Mouse (Mus musculus) embryonic facial prominence, embryonic 12.5 days (tissue): ENCODE data around the gene 4933424G06Rik. TPM values are rescaled to one million over a fixed set of nuclear protein-coding genes. Genes with fewer than 3 reads are reported as not detected.

Experiments used
- ATAC-seq: fragments of 200-750 bp; cut with Nextera tagmentation; 2 replicates; pipeline ENCODE4 v1.8.0; 2017; ENCODE audit not compliant: insufficient number of reproducible peaks, insufficient read depth, low FRiP score, low TSS enrichment
- H3K27ac ChIP-seq: fragments of 300-500 bp; sonication (generic); 2 replicates; pipeline ENCODE4 v1.5.1; 2016; ENCODE audit warnings: mild to moderate bottlenecking
- H3K27me3 ChIP-seq: fragments of 300-500 bp; sonication (generic); 2 replicates; pipeline ENCODE4 v1.6.1; 2016; ENCODE audit warnings: mild to moderate bottlenecking, moderate library complexity
- H3K36me3 ChIP-seq: fragments of 300-500 bp; sonication (generic); 2 replicates; pipeline ENCODE4 v1.6.1; 2016; ENCODE audit warnings: mild to moderate bottlenecking
- H3K4me1 ChIP-seq: fragments of 300-500 bp; sonication (generic); 2 replicates; pipeline ENCODE4 v1.6.1; 2016
- H3K4me2 ChIP-seq: fragments of 300-500 bp; sonication (generic); replicated peaks from 2 replicates; pipeline ENCODE4 v1.6.1; 2016; ENCODE audit warnings: mild to moderate bottlenecking, moderate library complexity
- H3K4me3 ChIP-seq: fragments of 300-500 bp; sonication (generic); 2 replicates; pipeline ENCODE4 v1.5.1; 2016; ENCODE audit warnings: mild to moderate bottlenecking
- H3K9ac ChIP-seq: fragments of 300-500 bp; sonication (generic); 2 replicates; pipeline ENCODE4 v1.6.1; 2016; ENCODE audit warnings: mild to moderate bottlenecking, moderate library complexity
- H3K9me3 ChIP-seq: fragments of 300-500 bp; sonication (generic); 2 replicates; pipeline ENCODE4 v1.6.1; 2016; ENCODE audit warnings: mild to moderate bottlenecking, moderate library complexity
- WGBS: fragments of 180-500 bp; shearing (Covaris S2); methylation state at CpG from one replicate; pipeline ENCODE4 v1.1.7; 2016; 5-methylcytosine and 5-hydroxymethylcytosine counted together
- polyA plus RNA-seq: library from polyadenylated mRNA; unstranded; fragments of >200 nt; fragmentation: Nextera tagmentation; extraction: Ambion mirVana; gene quantifications from 2 replicates; pipeline ENCODE4 v1.2.1, GENCODE M21; 2016

Gene 4933424G06Rik
- polyA plus RNA-seq, 1 experiment from 2014 or later, result not detected

GRCm38 (mm10) chr1:36758553-36758952, 48.6 kb downstream of the 4933424G06Rik start:
- no peak for ATAC-seq
- Histone ChIP-seq H3K4me3 (no peak overlapping the region), H3K27me3 (no peaks in the 10 kb centered on the region), H3K4me2 (no peak overlapping the region), H3K9me3 (no peaks in the 10 kb centered on the region), H3K4me1 (no peaks in the 10 kb centered on the region), H3K36me3 (no peaks in the 10 kb centered on the region), H3K9ac (no peak overlapping the region), H3K27ac (no peak overlapping the region)
- 83% methylated on average over 9 of the region's 9 CpGs for WGBS

GRCm38 (mm10) chr1:36759076-36759475, 49.1 kb downstream of the 4933424G06Rik start:
- H3K4me3 ChIP-seq, result no peak overlapping the region
- H3K27ac ChIP-seq, result no peak overlapping the region
- no peaks in the 10 kb centered on the region for H3K27me3 ChIP-seq
- no peaks in the 10 kb centered on the region for H3K36me3 ChIP-seq
- H3K4me1 ChIP-seq, result no peaks in the 10 kb centered on the region
- no peak overlapping the region for H3K9ac ChIP-seq
- WGBS, result 88% methylated on average over 18 of the region's 18 CpGs
- no peak for ATAC-seq
- H3K4me2 ChIP-seq, result no peak overlapping the region
- no peaks in the 10 kb centered on the region for H3K9me3 ChIP-seq

GRCm38 (mm10) chr1:36760401-36760800, 50.5 kb downstream of the 4933424G06Rik start:
- 81% methylated on average over 9 of the region's 9 CpGs for whole genome bisulfite sequencing
- H3K36me3 ChIP-seq, result no peaks in the 10 kb centered on the region
- no peak for ATAC-seq
- H3K27ac ChIP-seq, result no peak overlapping the region
- H3K4me2 ChIP-seq, result no peak overlapping the region
- H3K4me1 ChIP-seq, result no peaks in the 10 kb centered on the region
- H3K4me3 ChIP-seq, result no peak overlapping the region
- no peak overlapping the region for H3K9ac ChIP-seq
- no peaks in the 10 kb centered on the region for H3K27me3 ChIP-seq
- no peaks in the 10 kb centered on the region for H3K9me3 ChIP-seq

GRCm38 (mm10) chr1:36761061-36761460, 51.1 kb downstream of the 4933424G06Rik start:
- no peak overlapping the region for H3K9ac ChIP-seq
- no peaks in the 10 kb centered on the region for H3K27me3 ChIP-seq
- H3K36me3 ChIP-seq, result no peaks in the 10 kb centered on the region
- H3K4me1 ChIP-seq, result no peaks in the 10 kb centered on the region
- no peak for ATAC-seq
- H3K9me3 ChIP-seq, result no peaks in the 10 kb centered on the region
- no peak overlapping the region for H3K27ac ChIP-seq
- H3K4me3 ChIP-seq, result no peak overlapping the region
- no peak overlapping the region for H3K4me2 ChIP-seq
- 82% methylated on average over 8 of the region's 8 CpGs for whole genome bisulfite sequencing

GRCm38 (mm10) chr1:36761568-36761967, 51.6 kb downstream of the 4933424G06Rik start, which contains the start of gene Zap70:
Gene Zap70, plus strand, starts transcription at chr1:36761798.
- Histone ChIP-seq H3K4me2 (no peak within 1 kb of the TSS), H3K9me3 (no peaks in the 10 kb centered on the region), H3K4me1 (peaks cover 3% of the 10 kb centered on the region; the same call in 1 of the 2 replicates), H3K27ac (no peak within 1 kb of the TSS), H3K27me3 (no peaks in the 10 kb centered on the region), H3K36me3 (no peaks in the 10 kb centered on the region), H3K4me3 (no peak within 1 kb of the TSS), H3K9ac (no peak within 1 kb of the TSS)
- WGBS, result 81% methylated on average over 11 of the region's 11 CpGs
- no peak for ATAC-seq

- Histone ChIP-seq H3K4me3 (no peak overlapping the region), H3K4me1 (peaks cover 11% of the 10 kb centered on the region; the same call in 1 of the 2 replicates), H3K27me3 (peaks cover 13% of the 10 kb centered on the region), H3K9ac (no peak overlapping the region), H3K36me3 (no peaks in the 10 kb centered on the region), H3K27ac (no peak overlapping the region), H3K9me3 (no peaks in the 10 kb centered on the region), H3K4me2 (no peak overlapping the region)
- no peak for ATAC-seq
- 58% methylated on average over 4 of the region's 4 CpGs for WGBS
These were observed 56.7 kb downstream of the 4933424G06Rik start for GRCm38 (mm10) chr1:36766431-36767205.

GRCm38 (mm10) chr1:36767321-36767720, 57.4 kb downstream of the 4933424G06Rik start:
- no peak overlapping the region for H3K4me2 ChIP-seq
- no peak overlapping the region for H3K9ac ChIP-seq
- H3K27me3 ChIP-seq, result peaks cover 15% of the 10 kb centered on the region
- no peak overlapping the region for H3K4me3 ChIP-seq
- no peak overlapping the region for H3K27ac ChIP-seq
- 60% methylated on average over 10 of the region's 10 CpGs for WGBS
- no peaks in the 10 kb centered on the region for H3K36me3 ChIP-seq
- ATAC-seq, result no peak
- H3K4me1 ChIP-seq, result peaks cover 11% of the 10 kb centered on the region; the same call in 1 of the 2 replicates
- no peaks in the 10 kb centered on the region for H3K9me3 ChIP-seq

GRCm38 (mm10) chr1:36768786-36769185, 58.8 kb downstream of the 4933424G06Rik start:
- Histone ChIP-seq H3K27ac (no peak overlapping the region), H3K4me1 (peaks cover 11% of the 10 kb centered on the region; the same call in 1 of the 2 replicates), H3K4me2 (no peak overlapping the region), H3K27me3 (peaks cover 15% of the 10 kb centered on the region), H3K9me3 (no peaks in the 10 kb centered on the region), H3K4me3 (no peak overlapping the region), H3K9ac (no peak overlapping the region), H3K36me3 (no peaks in the 10 kb centered on the region)
- no peak for ATAC-seq
- WGBS, result 63% methylated on average over 5 of the region's 5 CpGs

- H3K36me3 ChIP-seq, result no peaks in the 10 kb centered on the region
- no peak overlapping the region for H3K27ac ChIP-seq
- WGBS, result 92% methylated on average over 1 of the region's 1 CpGs
- H3K27me3 ChIP-seq, result peaks cover 15% of the 10 kb centered on the region
- H3K4me2 ChIP-seq, result no peak overlapping the region
- peaks cover 11% of the 10 kb centered on the region; the same call in 1 of the 2 replicates for H3K4me1 ChIP-seq
- H3K4me3 ChIP-seq, result no peak overlapping the region
- H3K9me3 ChIP-seq, result no peaks in the 10 kb centered on the region
- ATAC-seq, result no peak
- no peak overlapping the region for H3K9ac ChIP-seq
These were observed 60.0 kb downstream of the 4933424G06Rik start for GRCm38 (mm10) chr1:36769951-36770350.

GRCm38 (mm10) chr1:36770998-36771397, 61.0 kb downstream of the 4933424G06Rik start:
- H3K4me2 ChIP-seq, result peak overlapping the region; percentile 49
- H3K27me3 ChIP-seq, result peaks cover 15% of the 10 kb centered on the region
- WGBS, result 19% methylated on average over 27 of the region's 27 CpGs
- H3K27ac ChIP-seq, result no peak overlapping the region
- H3K4me3 ChIP-seq, result peak overlapping the region; percentile 30
- H3K4me1 ChIP-seq, result peaks cover 11% of the 10 kb centered on the region; the same call in 1 of the 2 replicates
- peak overlapping the region; percentile 12; the same call in 1 of the 2 replicates for H3K9ac ChIP-seq
- ATAC-seq, result no peak
- no peaks in the 10 kb centered on the region for H3K9me3 ChIP-seq
- H3K36me3 ChIP-seq, result no peaks in the 10 kb centered on the region

- H3K9me3 ChIP-seq, result no peaks in the 10 kb centered on the region
- ATAC-seq, result no peak
- no peak overlapping the region for H3K9ac ChIP-seq
- 83% methylated on average over 9 of the region's 9 CpGs for WGBS
- peaks cover 6% of the 10 kb centered on the region; the same call in 1 of the 2 replicates for H3K4me1 ChIP-seq
- H3K4me2 ChIP-seq, result no peak overlapping the region
- H3K36me3 ChIP-seq, result no peaks in the 10 kb centered on the region
- H3K27me3 ChIP-seq, result peaks cover 15% of the 10 kb centered on the region
- H3K27ac ChIP-seq, result no peak overlapping the region
- H3K4me3 ChIP-seq, result no peak overlapping the region
These were observed 62.4 kb downstream of the 4933424G06Rik start for GRCm38 (mm10) chr1:36772198-36772934.

GRCm38 (mm10) chr1:36780793-36781192, 70.8 kb downstream of the 4933424G06Rik start:
- no peaks in the 10 kb centered on the region for H3K36me3 ChIP-seq
- H3K4me2 ChIP-seq, result no peak overlapping the region
- no peak overlapping the region for H3K27ac ChIP-seq
- H3K4me1 ChIP-seq, result no peaks in the 10 kb centered on the region
- ATAC-seq, result no peak
- WGBS, result 92% methylated on average over 13 of the region's 13 CpGs
- H3K9ac ChIP-seq, result no peak overlapping the region
- H3K9me3 ChIP-seq, result no peaks in the 10 kb centered on the region
- no peak overlapping the region for H3K4me3 ChIP-seq
- peaks cover 3% of the 10 kb centered on the region; the same call in 1 of the 2 replicates for H3K27me3 ChIP-seq
